Mouse (Mus musculus) heart, adult 9 months (tissue): ENCODE data around the gene Unc93a.
"Not testable (repeated sequence)": the region's sequence is repeated elsewhere in the genome, so short reads cannot be mapped to it uniquely, and the experiment has no call there.

Source experiments
- DNase-seq, 2 experiments: peaks; one replicate each; pipeline ENCODE4 v3.0.0; 2022; ENCODE audit warnings: low spot score in 2 of 2

The Unc93a gene

GRCm38 (mm10) chr17:13069227-13069626 lies 62.4 kb downstream of the Unc93a start:
- not testable (repeated sequence) for DNase-seq

- not testable (repeated sequence) for DNase-seq
Measured at GRCm38 (mm10) chr17:13067864-13068385, 63.7 kb downstream of the Unc93a start.

DNA sequence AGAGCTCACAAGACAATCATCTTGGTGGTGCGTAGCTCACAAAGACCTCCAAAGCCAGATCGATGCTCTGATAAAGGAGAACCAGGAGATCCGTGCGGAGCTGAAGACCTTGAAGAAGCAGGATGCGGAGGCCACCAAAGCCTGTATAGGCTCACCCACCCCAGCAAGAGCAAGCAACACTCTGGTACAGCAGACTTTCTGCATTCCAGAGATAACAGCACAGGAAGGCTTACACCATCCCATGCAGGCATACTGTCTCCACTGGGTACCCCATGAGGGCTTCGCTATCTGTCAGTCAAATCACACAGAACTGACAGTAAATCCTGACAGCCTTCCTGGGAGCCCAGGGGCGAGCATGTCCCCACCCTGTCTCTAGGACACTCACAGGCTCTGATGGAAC lies 68.7 kb downstream of the Unc93a start:
- not testable (repeated sequence) for DNase-seq

- DNase-seq = not testable (repeated sequence)
Measured at GRCm38 (mm10) chr17:13060804-13061203, 70.8 kb downstream of the Unc93a start, which contains the start of gene Tcp10b. TSS of gene Tcp10b (plus strand) at chr17:13061104.
